ENCODE assay signal across 15 mouse cellular contexts in genomic region chr16:7790260-7790659, GRCm38 (mm10).
A peak's percentile ranks its signal among the peaks of the same experiment; 100 is the strongest.
DNase-seq lines count a peak whose midpoint lies in the region; ATAC-seq lines count a peak whose summit lies in the region.
"Had no signal": no experiment of that assay in that cellular context is flagged by ENCODE, and none has a peak within 500 bp of the region (broad histone marks: within the 10 kb centered on the region; RNA-seq: fewer than 3 reads in every experiment).

No protein-coding gene starts in this region.

- peak; percentile 65 for ATAC-seq in hindbrain, embryonic 11.5 days (ENCODE audit: low FRiP score)
- ATAC-seq in midbrain, embryonic 13.5 days = peak; percentile 86
- no peak for ATAC-seq in activated CD4-positive, CD25-positive, alpha-beta regulatory T cell, adult 4 months
- ATAC-seq: Patski had no signal

- 83% methylated on average over 4 of the region's 4 CpGs for WGBS in hindbrain, embryonic 11.5 days
- WGBS in midbrain, embryonic 13.5 days = 39% methylated on average over 4 of the region's 4 CpGs

- no peak overlapping the region for H3K9ac ChIP-seq in hindbrain, embryonic 11.5 days (ENCODE audit: low read depth, low read length)
- no peak overlapping the region for H3K9ac ChIP-seq in midbrain, embryonic 13.5 days (replicated peaks)
- H3K9ac ChIP-seq: hindbrain, embryonic 15.5 days; liver, embryonic 15.5 days had no signal

- H3K4me3 ChIP-seq in hindbrain, embryonic 11.5 days (ENCODE audit: low read depth, low read length) = no peak overlapping the region
- no peak overlapping the region for H3K4me3 ChIP-seq in midbrain, embryonic 13.5 days (replicated peaks)
- H3K4me3 ChIP-seq: hindbrain, embryonic 15.5 days; liver, embryonic 15.5 days had no signal

- H3K27me3 ChIP-seq in hindbrain, embryonic 11.5 days (ENCODE audit: control insufficient read depth, insufficient read depth, low read length) = no peaks in the 10 kb centered on the region
- no peaks in the 10 kb centered on the region for H3K27me3 ChIP-seq in midbrain, embryonic 13.5 days
- H3K27me3 ChIP-seq: CH12.LX; hindbrain, embryonic 15.5 days; liver, embryonic 15.5 days had no signal

- DNase-seq in gastrocnemius, postnatal 14 days = peak; percentile 30
- DNase-seq in gastrocnemius, adult 18-20 months (ENCODE audit: low spot score) = no peak
- peak; percentile 84 for DNase-seq in brain, adult 2 months (ENCODE audit: low read depth, low spot score)
- DNase-seq in hindbrain, embryonic 11.5 days (ENCODE audit: low spot score) = peak; percentile 10
- no peak for DNase-seq in urinary bladder, postnatal 36 days (ENCODE audit: low spot score in 2 of 2)
- DNase-seq: adrenal gland, adult 2 months; embryo, embryonic 11 days; thymus, postnatal 14 days had no signal

- no peak overlapping the region for H3K4me2 ChIP-seq in hindbrain, embryonic 11.5 days (replicated peaks; ENCODE audit: low read depth, low read length)
- H3K4me2 ChIP-seq in midbrain, embryonic 13.5 days (replicated peaks) = no peak overlapping the region
- H3K4me2 ChIP-seq: hindbrain, embryonic 15.5 days; liver, embryonic 15.5 days had no signal

- intact Hi-C loops in gastrocnemius, postnatal 14 days (cut with DNase I; ENCODE audit: low total_unique reads) = no loop called here

- H3K4me1 ChIP-seq in hindbrain, embryonic 11.5 days (replicated peaks; ENCODE audit: control insufficient read depth, insufficient read depth, low read length) = no peaks in the 10 kb centered on the region
- H3K4me1 ChIP-seq in midbrain, embryonic 13.5 days (replicated peaks) = peaks cover 3% of the 10 kb centered on the region; the same call in 1 of the 2 replicates
- H3K4me1 ChIP-seq: hindbrain, embryonic 15.5 days; liver, embryonic 15.5 days had no signal

- H3K36me3 ChIP-seq in hindbrain, embryonic 11.5 days (ENCODE audit: control insufficient read depth, insufficient read depth, low read length) = no peaks in the 10 kb centered on the region
- no peaks in the 10 kb centered on the region for H3K36me3 ChIP-seq in midbrain, embryonic 13.5 days
- H3K36me3 ChIP-seq: hindbrain, embryonic 15.5 days; liver, embryonic 15.5 days had no signal

- H3K9me3 ChIP-seq in hindbrain, embryonic 11.5 days (ENCODE audit: control insufficient read depth, low read length) = no peaks in the 10 kb centered on the region
- no peaks in the 10 kb centered on the region for H3K9me3 ChIP-seq in midbrain, embryonic 13.5 days
- H3K9me3 ChIP-seq: hindbrain, embryonic 15.5 days; liver, embryonic 15.5 days had no signal

- no peak overlapping the region for H3K27ac ChIP-seq in hindbrain, embryonic 11.5 days (ENCODE audit: low read depth, low read length)
- H3K27ac ChIP-seq in midbrain, embryonic 13.5 days = no peak overlapping the region
- H3K27ac ChIP-seq: hindbrain, embryonic 15.5 days; kidney, postnatal 0 days; liver, embryonic 15.5 days had no signal

Comparison
In these comparisons a context has a peak if more than half of its experiments do, and no peak if none do; other contexts are left out.
1. DNase-seq: peak in gastrocnemius, postnatal 14 days (single experiment), brain, adult 2 months (single experiment) and hindbrain, embryonic 11.5 days (single experiment); none in gastrocnemius, adult 18-20 months (single experiment) and urinary bladder, postnatal 36 days (0 of 2).